Mouse (Mus musculus) heart, adult 8-10 months (tissue): ENCODE measurements around the gene Rbfox1. TPM values are rescaled to one million over a fixed set of nuclear protein-coding genes. Genes with fewer than 3 reads are reported as not detected.
A peak's percentile ranks its signal among the peaks of the same experiment; 100 is the strongest.

ENCODE experiments used
- DNase-seq: peaks from one replicate; pipeline ENCODE4 v3.0.0; 2022; ENCODE audit warnings: low spot score
- total RNA-seq, 4 experiments: library from RNA; stranded (reverse); gene quantifications; 2 replicates each; pipeline ENCODE4 v1.2.4; 2022

Gene Rbfox1
- total RNA-seq, 4 experiments from 2014 or later, result 56.3 to 71.2 (median 62.0) TPM

- no peak for DNase-seq
These were observed 763.6 kb downstream of the Rbfox1 start for GRCm38 (mm10) chr16:6648753-6649152.

- DNase-seq, result no peak
These were observed 773.4 kb downstream of the Rbfox1 start for GRCm38 (mm10) chr16:6658594-6658993.

- no peak for DNase-seq
These were observed 801.1 kb downstream of the Rbfox1 start for GRCm38 (mm10) chr16:6686076-6686757.

GRCm38 (mm10) chr16:6704847-6705246 lies 819.7 kb downstream of the Rbfox1 start:
- no peak for DNase-seq

- DNase-seq, result no peak
These were observed 827.2 kb downstream of the Rbfox1 start for GRCm38 (mm10) chr16:6712341-6712740.

- DNase-seq, result no peak
These were observed 830.1 kb downstream of the Rbfox1 start for GRCm38 (mm10) chr16:6715245-6715644.

GRCm38 (mm10) chr16:6716214-6716911 lies 831.2 kb downstream of the Rbfox1 start:
- peak; percentile 19 for DNase-seq

- no peak for DNase-seq
These were observed 833.9 kb downstream of the Rbfox1 start for GRCm38 (mm10) chr16:6719027-6719426.

- no peak for DNase-seq
These were observed 847.5 kb downstream of the Rbfox1 start for GRCm38 (mm10) chr16:6732646-6733045.

- no peak for DNase-seq
These were observed 848.3 kb downstream of the Rbfox1 start for GRCm38 (mm10) chr16:6733427-6733826.

- no peak for DNase-seq
These were observed 851.4 kb downstream of the Rbfox1 start for GRCm38 (mm10) chr16:6736566-6736965.

GRCm38 (mm10) chr16:6736998-6737397 lies 851.8 kb downstream of the Rbfox1 start:
- DNase-seq, result no peak

GRCm38 (mm10) chr16:6746116-6746515 lies 861.0 kb downstream of the Rbfox1 start:
- DNase-seq, result no peak

GRCm38 (mm10) chr16:6750491-6750890 lies 865.3 kb downstream of the Rbfox1 start:
- no peak for DNase-seq

- no peak for DNase-seq
These were observed 869.7 kb downstream of the Rbfox1 start for GRCm38 (mm10) chr16:6754847-6755246.

- DNase-seq, result no peak
These were observed 884.5 kb downstream of the Rbfox1 start for GRCm38 (mm10) chr16:6769495-6770237.

GRCm38 (mm10) chr16:6777506-6778185 lies 892.5 kb downstream of the Rbfox1 start:
- no peak for DNase-seq

GRCm38 (mm10) chr16:6784144-6784543 lies 899.0 kb downstream of the Rbfox1 start:
- DNase-seq, result no peak

- no peak for DNase-seq
These were observed 899.9 kb downstream of the Rbfox1 start for GRCm38 (mm10) chr16:6785026-6785425.

- DNase-seq, result no peak
These were observed 906.1 kb downstream of the Rbfox1 start for GRCm38 (mm10) chr16:6791218-6791617.

- DNase-seq, result peak; percentile 14
These were observed 906.5 kb downstream of the Rbfox1 start for GRCm38 (mm10) chr16:6791655-6792054.

- DNase-seq, result no peak
These were observed 921.1 kb downstream of the Rbfox1 start for GRCm38 (mm10) chr16:6806246-6806645.
